Mouse (Mus musculus): ENCODE results near the gene Arl5c. TPM values are rescaled to one million over a fixed set of nuclear protein-coding genes. Genes with fewer than 3 reads are reported as not detected.

Arl5c gene
- polyA plus RNA-seq, 1 experiment from 2014 or later = 211 TPM

Small RNAs within 50 kb of the gene (microRNA-seq; reads per million reads assigned to microRNA genes)
- not detected for gene Gm22461 (ENCODE audit: borderline number of aligned reads)
- gene Gm27597 (ENCODE audit: borderline number of aligned reads) = not detected

Other genes with a start within 250 kb of the Arl5c start
- gene Cwc25, start 229.6 kb downstream of the Arl5c start, polyA plus RNA-seq (2015; fragmentation: Nextera tagmentation; extraction: Ambion mirVana) = 17.7 and 18.5 TPM in 2 replicates
- 0.44 TPM in 1 of 2 replicates, not detected in the other for gene 1700001P01Rik, start 220.3 kb downstream of the Arl5c start, polyA plus RNA-seq (2015; fragmentation: Nextera tagmentation; extraction: Ambion mirVana)
- gene Rpl23, start 213.7 kb downstream of the Arl5c start, polyA plus RNA-seq (2015; fragmentation: Nextera tagmentation; extraction: Ambion mirVana) = 766 and 768 TPM in 2 replicates
- gene Lasp1, start 197.2 kb downstream of the Arl5c start, polyA plus RNA-seq (2015; fragmentation: Nextera tagmentation; extraction: Ambion mirVana) = 98.7 and 108 TPM in 2 replicates
- gene B230217C12Rik, start 155.4 kb downstream of the Arl5c start, polyA plus RNA-seq (2015; fragmentation: Nextera tagmentation; extraction: Ambion mirVana) = 4.5 and 5.0 TPM in 2 replicates
- 0.70 and 0.75 TPM in 2 replicates for gene Fbxo47, start 112.0 kb downstream of the Arl5c start, polyA plus RNA-seq (2015; fragmentation: Nextera tagmentation; extraction: Ambion mirVana)
- 36.6 and 42.0 TPM in 2 replicates for gene Plxdc1, start 9.7 kb downstream of the Arl5c start, polyA plus RNA-seq (2015; fragmentation: Nextera tagmentation; extraction: Ambion mirVana)
- 3.9 and 5.0 TPM in 2 replicates for gene Cacnb1, start 26.9 kb upstream of the Arl5c start, polyA plus RNA-seq (2015; fragmentation: Nextera tagmentation; extraction: Ambion mirVana)
- 1,510 and 1,580 TPM in 2 replicates for gene Rpl19, start 30.5 kb upstream of the Arl5c start, polyA plus RNA-seq (2015; fragmentation: Nextera tagmentation; extraction: Ambion mirVana)
- 0.23 and 0.45 TPM in 2 replicates for gene Stac2, start 57.3 kb upstream of the Arl5c start, polyA plus RNA-seq (2015; fragmentation: Nextera tagmentation; extraction: Ambion mirVana)
- 12.2 and 18.7 TPM in 2 replicates for gene Fbxl20, start 154.2 kb upstream of the Arl5c start, polyA plus RNA-seq (2015; fragmentation: Nextera tagmentation; extraction: Ambion mirVana)
- 68.4 and 75.8 TPM in 2 replicates for gene Med1, start 197.1 kb upstream of the Arl5c start, polyA plus RNA-seq (2015; fragmentation: Nextera tagmentation; extraction: Ambion mirVana)
- 9.0 and 12.2 TPM in 2 replicates for gene Cdk12, start 206.9 kb upstream of the Arl5c start, polyA plus RNA-seq (2015; fragmentation: Nextera tagmentation; extraction: Ambion mirVana)